Mouse (Mus musculus) stomach, embryonic 16.5 days (tissue): ENCODE measurements around the gene Ergic1. TPM values are rescaled to one million over a fixed set of nuclear protein-coding genes. Genes with fewer than 3 reads are reported as not detected.
A peak's percentile ranks its signal among the peaks of the same experiment; 100 is the strongest.

Experiments
- ATAC-seq: fragments of 200-750 bp; cut with Nextera tagmentation; 2 replicates; pipeline ENCODE4 v1.8.0; 2017; ENCODE audit warnings: moderate number of reproducible peaks, moderate TSS enrichment; ENCODE audit not compliant: insufficient read depth, low FRiP score
- H3K27ac ChIP-seq: fragments of 300-500 bp; sonication (generic); 2 replicates; pipeline ENCODE4 v1.5.1; 2014; ENCODE audit warnings: low read length
- H3K27me3 ChIP-seq: fragments of 300-500 bp; sonication (generic); 2 replicates; pipeline ENCODE4 v1.6.1; 2014; ENCODE audit warnings: low read length, control low read depth, mixed read lengths; ENCODE audit not compliant: control insufficient read depth, insufficient read depth
- H3K36me3 ChIP-seq: fragments of 300-500 bp; sonication (generic); 2 replicates; pipeline ENCODE4 v1.6.1; 2014; ENCODE audit warnings: low read length; ENCODE audit not compliant: control insufficient read depth, insufficient read depth
- H3K4me1 ChIP-seq: fragments of 300-500 bp; sonication (generic); 2 replicates; pipeline ENCODE4 v1.6.1; 2014; ENCODE audit warnings: low read length, control low read depth, mixed read lengths; ENCODE audit not compliant: control insufficient read depth, insufficient read depth
- H3K4me2 ChIP-seq: fragments of 300-500 bp; sonication (generic); 2 replicates; pipeline ENCODE4 v1.6.1; 2014; ENCODE audit warnings: low read depth, low read length, mixed read lengths
- H3K4me3 ChIP-seq: fragments of 300-500 bp; sonication (generic); replicated peaks from 2 replicates; pipeline ENCODE4 v1.5.1; 2014; ENCODE audit warnings: mild to moderate bottlenecking, low read length
- H3K9ac ChIP-seq: fragments of 300-500 bp; sonication (generic); 2 replicates; pipeline ENCODE4 v1.6.1; 2014; ENCODE audit warnings: low read length
- H3K9me3 ChIP-seq: fragments of 300-500 bp; sonication (generic); replicated peaks from 2 replicates; pipeline ENCODE4 v1.6.1; 2016; ENCODE audit warnings: low read length, control low read depth; ENCODE audit not compliant: control insufficient read depth
- WGBS: fragments of 180-500 bp; shearing (Covaris S2); extraction: QIAGEN DNeasy Blood & Tissue Kit; methylation state at CpG from one replicate; pipeline ENCODE4 v1.1.7; 2014; 5-methylcytosine and 5-hydroxymethylcytosine counted together
- polyA plus RNA-seq: library from polyadenylated mRNA; unstranded; fragments of >200 nt; fragmentation: Nextera tagmentation; extraction: Ambion mirVana; gene quantifications from 2 replicates; pipeline ENCODE4 v1.2.1, GENCODE M21; 2015

Gene Ergic1
- polyA plus RNA-seq, 1 experiment from 2014 or later, result 111 TPM

GRCm38 (mm10) chr17:26691110-26691509, 129.8 kb downstream of the Ergic1 start:
- Histone ChIP-seq H3K27me3 (no peaks in the 10 kb centered on the region), H3K9me3 (no peaks in the 10 kb centered on the region), H3K4me1 (0 out of 2 replicates have a peak, but pooled peaks cover 2% of the 10 kb centered on the region), H3K9ac (no peak overlapping the region), H3K36me3 (no peaks in the 10 kb centered on the region), H3K27ac (no peak overlapping the region), H3K4me2 (no peak overlapping the region), H3K4me3 (no peak overlapping the region)
- ATAC-seq, result no peak
- 80% methylated on average over 7 of the region's 7 CpGs for WGBS

GRCm38 (mm10) chr17:26693424-26693823, 132.1 kb downstream of the Ergic1 start:
- 60% methylated on average over 7 of the region's 7 CpGs for WGBS
- H3K4me3 ChIP-seq, result no peak overlapping the region
- no peak overlapping the region for H3K9ac ChIP-seq
- no peaks in the 10 kb centered on the region for H3K27me3 ChIP-seq
- H3K9me3 ChIP-seq, result no peaks in the 10 kb centered on the region
- H3K4me2 ChIP-seq, result no peak overlapping the region
- H3K27ac ChIP-seq, result no peak overlapping the region
- peaks cover 6% of the 10 kb centered on the region; the same call in 1 of the 2 replicates for H3K36me3 ChIP-seq
- H3K4me1 ChIP-seq, result 0 out of 2 replicates have a peak, but pooled peaks cover 2% of the 10 kb centered on the region
- no peak for ATAC-seq

- peaks cover 7% of the 10 kb centered on the region; the same call in 1 of the 2 replicates for H3K36me3 ChIP-seq
Observed at GRCm38 (mm10) chr17:26694171-26694570, 132.9 kb downstream of the Ergic1 start.

GRCm38 (mm10) chr17:26695193-26695592, 133.9 kb downstream of the Ergic1 start:
- ATAC-seq, result no peak
- Histone ChIP-seq H3K27me3 (no peaks in the 10 kb centered on the region), H3K27ac (no peak overlapping the region), H3K4me1 (0 out of 2 replicates have a peak, but pooled peaks cover 2% of the 10 kb centered on the region), H3K9ac (no peak overlapping the region), H3K36me3 (peaks cover 11% of the 10 kb centered on the region; the same call in 1 of the 2 replicates), H3K4me3 (no peak overlapping the region), H3K4me2 (no peak overlapping the region), H3K9me3 (no peaks in the 10 kb centered on the region)
- WGBS, result 91% methylated on average over 3 of the region's 3 CpGs

More at GRCm38 (mm10) chr17:26694171-26694570, 132.9 kb downstream of the Ergic1 start:
- Histone ChIP-seq H3K9ac (no peak overlapping the region), H3K27me3 (no peaks in the 10 kb centered on the region), H3K4me2 (no peak overlapping the region), H3K4me3 (no peak overlapping the region), H3K27ac (no peak overlapping the region), H3K4me1 (0 out of 2 replicates have a peak, but pooled peaks cover 2% of the 10 kb centered on the region), H3K9me3 (no peaks in the 10 kb centered on the region)
- no peak for ATAC-seq
- WGBS, result 51% methylated on average over 7 of the region's 7 CpGs

- WGBS, result 89% methylated on average over 5 of the region's 5 CpGs
- Histone ChIP-seq H3K4me2 (no peak overlapping the region), H3K4me1 (0 out of 2 replicates have a peak, but pooled peaks cover 2% of the 10 kb centered on the region), H3K9ac (no peak overlapping the region), H3K27ac (no peak overlapping the region), H3K27me3 (no peaks in the 10 kb centered on the region), H3K36me3 (peaks cover 11% of the 10 kb centered on the region; the same call in 1 of the 2 replicates), H3K9me3 (no peaks in the 10 kb centered on the region), H3K4me3 (no peak overlapping the region)
- ATAC-seq, result no peak
Observed at GRCm38 (mm10) chr17:26698846-26699245, 137.6 kb downstream of the Ergic1 start.

- Histone ChIP-seq H3K27ac (no peak overlapping the region), H3K4me3 (no peak overlapping the region), H3K4me1 (no peaks in the 10 kb centered on the region), H3K36me3 (peaks cover 15% of the 10 kb centered on the region; the same call in 1 of the 2 replicates), H3K27me3 (no peaks in the 10 kb centered on the region), H3K4me2 (no peak overlapping the region), H3K9ac (no peak overlapping the region), H3K9me3 (no peaks in the 10 kb centered on the region)
- ATAC-seq, result peak; percentile 47; the same call in 1 of the 2 replicates
- 83% methylated on average over 10 of the region's 10 CpGs for WGBS
Observed at GRCm38 (mm10) chr17:26699819-26700616, 138.7 kb downstream of the Ergic1 start.

GRCm38 (mm10) chr17:26701565-26701964, 140.3 kb downstream of the Ergic1 start:
- Histone ChIP-seq H3K4me1 (no peaks in the 10 kb centered on the region), H3K27ac (no peak overlapping the region), H3K4me3 (no peak overlapping the region), H3K9me3 (no peaks in the 10 kb centered on the region), H3K4me2 (no peak overlapping the region), H3K27me3 (no peaks in the 10 kb centered on the region), H3K36me3 (peaks cover 15% of the 10 kb centered on the region; the same call in 1 of the 2 replicates), H3K9ac (no peak overlapping the region)
- 85% methylated on average over 13 of the region's 13 CpGs for WGBS
- no peak for ATAC-seq

DNA sequence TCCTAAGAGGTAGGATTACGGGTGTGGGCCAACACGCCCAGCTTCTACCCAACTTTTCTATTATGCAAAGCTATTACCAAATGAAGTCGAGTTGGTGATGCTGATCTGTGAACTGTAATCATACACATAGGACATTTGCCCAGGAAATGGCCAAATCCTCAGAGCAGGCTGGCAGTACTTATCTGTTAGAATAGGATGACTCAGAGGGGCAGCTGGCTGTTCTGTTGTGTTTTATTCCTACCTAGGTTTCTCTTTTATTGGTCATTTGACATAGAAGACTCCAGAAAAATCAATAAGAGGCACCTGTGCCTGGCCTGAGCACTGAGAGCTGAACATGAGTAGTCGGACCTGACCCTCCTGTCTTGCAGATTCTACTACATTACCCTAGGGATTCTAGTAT, 141.3 kb downstream of the Ergic1 start:
- Histone ChIP-seq H3K9me3 (no peaks in the 10 kb centered on the region), H3K27ac (no peak overlapping the region), H3K4me3 (no peak overlapping the region), H3K9ac (no peak overlapping the region), H3K27me3 (no peaks in the 10 kb centered on the region), H3K4me1 (no peaks in the 10 kb centered on the region), H3K36me3 (peaks cover 15% of the 10 kb centered on the region; the same call in 1 of the 2 replicates), H3K4me2 (no peak overlapping the region)
- no peak for ATAC-seq
- WGBS, result 69% methylated on average over 4 of the region's 4 CpGs

- Histone ChIP-seq H3K4me1 (no peaks in the 10 kb centered on the region), H3K4me2 (no peak overlapping the region), H3K27ac (no peak overlapping the region), H3K27me3 (no peaks in the 10 kb centered on the region), H3K9me3 (no peaks in the 10 kb centered on the region), H3K4me3 (no peak overlapping the region), H3K36me3 (0 out of 2 replicates have a peak, but pooled peaks cover 8% of the 10 kb centered on the region), H3K9ac (no peak overlapping the region)
- no peak for ATAC-seq
- 82% methylated on average over 4 of the region's 4 CpGs for WGBS
Observed at GRCm38 (mm10) chr17:26703671-26704070, 142.4 kb downstream of the Ergic1 start.
